Mouse (Mus musculus): ENCODE results near the gene Map4k2. TPM values are rescaled to one million over a fixed set of nuclear protein-coding genes. Genes with fewer than 3 reads are reported as not detected.
"Not testable (repeated sequence)": the region's sequence is repeated elsewhere in the genome, so short reads cannot be mapped to it uniquely, and the experiment has no call there.

Map4k2 gene
- polyA plus RNA-seq, 1 experiment from 2014 or later, result 12.4 TPM

GRCm38 (mm10) chr19:6302522-6302921, 38.4 kb upstream of the Map4k2 start:
- no peak overlapping the region for H3K9ac ChIP-seq
- DNase-seq (ENCODE audit: low spot score) (no peak), ATAC-seq (ENCODE audit: low FRiP score) (no peak)
- H3K36me3 ChIP-seq (replicated peaks; ENCODE audit: control insufficient read depth, insufficient read depth), result peaks cover 28% of the 10 kb centered on the region
- no peak overlapping the region for H3K4me2 ChIP-seq (replicated peaks)
- WGBS, result 51% methylated on average over 4 of the region's 4 CpGs
- H3K4me3 ChIP-seq (replicated peaks; ENCODE audit: low read length), result no peak overlapping the region
- H3K4me1 ChIP-seq (replicated peaks; ENCODE audit: control insufficient read depth, insufficient read depth, low read length), result 0 out of 2 replicates have a peak, but pooled peaks cover 5% of the 10 kb centered on the region
- H3K27me3 ChIP-seq (ENCODE audit: control insufficient read depth, insufficient read depth, low read length), result no peaks in the 10 kb centered on the region
- no peak overlapping the region; the same call in 1 of the 2 replicates for H3K27ac ChIP-seq
- no peaks in the 10 kb centered on the region for H3K9me3 ChIP-seq (ENCODE audit: control insufficient read depth, low read length)

DNA sequence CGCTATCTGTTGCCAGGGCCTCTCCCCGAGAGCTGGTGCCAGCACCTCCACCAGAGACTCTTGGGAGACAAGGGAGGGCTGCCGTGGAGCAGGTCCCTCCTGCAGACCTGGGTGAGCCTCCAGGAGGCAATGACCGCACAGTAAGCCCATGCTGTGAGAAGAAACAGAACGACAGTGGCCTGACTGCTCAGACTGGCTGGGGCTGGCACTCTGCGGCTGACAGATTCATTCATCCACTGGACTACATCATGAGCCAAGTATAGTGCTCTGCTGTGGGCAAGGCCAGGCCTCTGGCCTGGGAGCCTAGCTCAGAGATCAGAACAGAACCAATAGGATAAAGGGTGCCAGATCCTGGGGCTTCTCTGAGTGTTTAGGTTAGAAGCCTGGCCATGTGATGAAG, 37.1 kb upstream of the Map4k2 start:
- H3K36me3 ChIP-seq (replicated peaks; ENCODE audit: control insufficient read depth, insufficient read depth), result peaks cover 15% of the 10 kb centered on the region
- ATAC-seq (ENCODE audit: low FRiP score) (no peak), DNase-seq (ENCODE audit: low spot score) (no peak)
- no peaks in the 10 kb centered on the region for H3K27me3 ChIP-seq (ENCODE audit: control insufficient read depth, insufficient read depth, low read length)
- no peaks in the 10 kb centered on the region for H3K9me3 ChIP-seq (ENCODE audit: control insufficient read depth, low read length)
- 0 out of 2 replicates have a peak, but pooled peaks cover 5% of the 10 kb centered on the region for H3K4me1 ChIP-seq (replicated peaks; ENCODE audit: control insufficient read depth, insufficient read depth, low read length)
- no peak overlapping the region for H3K27ac ChIP-seq
- no peak overlapping the region for H3K4me3 ChIP-seq (replicated peaks; ENCODE audit: low read length)
- no peak overlapping the region for H3K4me2 ChIP-seq (replicated peaks)
- WGBS, result 83% methylated on average over 6 of the region's 6 CpGs
- no peak overlapping the region for H3K9ac ChIP-seq

DNA sequence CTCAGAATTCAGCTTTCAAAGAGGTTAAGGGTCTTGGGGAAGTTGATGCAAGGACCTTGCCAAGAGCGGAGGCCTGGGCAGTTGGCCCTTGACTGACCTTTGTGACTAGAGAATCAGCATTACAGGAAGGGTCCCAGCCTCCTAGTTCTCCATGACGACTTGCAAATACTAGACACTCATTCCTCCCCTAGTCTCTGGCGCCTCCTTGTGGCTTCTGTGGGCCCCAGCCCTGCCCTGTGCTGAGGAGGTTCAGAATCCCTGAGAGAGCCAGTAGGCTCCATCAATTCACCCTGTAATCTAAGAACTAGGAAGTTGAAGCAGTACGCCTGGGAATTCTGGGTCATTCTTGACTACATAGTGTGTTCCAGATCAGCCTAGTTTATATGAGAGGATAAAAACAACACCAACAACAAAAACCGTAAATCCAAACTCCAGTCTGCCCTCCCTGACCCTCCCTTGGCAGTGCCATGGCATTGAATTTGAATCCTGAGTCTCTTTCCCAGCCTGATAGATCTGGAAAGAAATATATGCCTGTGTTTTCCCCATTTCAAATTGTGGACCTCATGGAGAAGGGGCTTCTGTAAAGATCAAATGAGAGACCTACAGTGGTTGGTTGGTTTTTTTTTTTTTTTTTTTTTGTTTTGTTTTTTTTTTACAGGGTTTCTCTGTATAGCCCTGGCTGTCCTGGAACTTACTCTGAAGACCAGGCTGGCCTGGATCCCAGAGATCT, 36.0 kb upstream of the Map4k2 start:
- H3K9ac ChIP-seq, result no peak overlapping the region

DNA sequence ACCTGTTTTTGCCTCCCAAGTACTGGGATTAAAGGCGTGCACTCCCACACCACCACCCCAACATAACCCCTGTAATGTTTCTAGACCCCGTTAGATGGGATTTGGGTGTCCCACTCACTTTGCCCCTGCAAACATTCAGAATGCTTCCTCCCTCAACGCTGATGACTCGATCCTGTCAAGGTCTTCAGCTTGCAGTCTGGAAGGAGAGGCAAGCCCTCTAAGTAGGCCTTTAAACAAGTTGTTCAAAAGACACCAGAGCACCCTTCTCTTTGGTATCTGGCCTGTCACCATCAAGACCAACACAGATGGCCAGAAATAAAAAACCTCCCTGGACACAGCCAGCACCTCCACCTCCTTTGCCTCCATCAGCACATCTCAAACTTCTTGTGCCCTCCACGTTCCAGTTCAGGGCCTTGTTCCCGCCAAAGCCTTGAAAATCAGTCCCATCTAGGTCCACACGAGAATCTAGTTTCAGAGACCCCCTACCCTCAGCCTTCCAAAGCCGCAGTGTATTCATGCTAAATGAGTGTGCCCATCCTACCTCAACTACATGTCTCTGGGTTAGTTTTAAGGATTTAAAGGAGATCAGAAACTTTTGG, 35.3 kb upstream of the Map4k2 start:
- 63% methylated on average over 8 of the region's 8 CpGs for WGBS
- no peak for DNase-seq (ENCODE audit: low spot score)
- ATAC-seq (ENCODE audit: low FRiP score), result no peak
- Histone ChIP-seq H3K27me3 (ENCODE audit: control insufficient read depth, insufficient read depth, low read length) (no peaks in the 10 kb centered on the region), H3K9me3 (ENCODE audit: control insufficient read depth, low read length) (no peaks in the 10 kb centered on the region), H3K4me2 (replicated peaks) (peak overlapping the region; percentile 63), H3K4me3 (replicated peaks; ENCODE audit: low read length) (peak overlapping the region; percentile 49), H3K4me1 (replicated peaks; ENCODE audit: control insufficient read depth, insufficient read depth, low read length) (0 out of 2 replicates have a peak, but pooled peaks cover 5% of the 10 kb centered on the region), H3K9ac (peak overlapping the region; percentile 37; the same call in 1 of the 2 replicates), H3K27ac (no peak overlapping the region), H3K36me3 (replicated peaks; ENCODE audit: control insufficient read depth, insufficient read depth) (no peaks in the 10 kb centered on the region)

More for the DNA sequence above, 36.0 kb upstream of the Map4k2 start:
- Histone ChIP-seq H3K9me3 (ENCODE audit: control insufficient read depth, low read length) (no peaks in the 10 kb centered on the region), H3K27ac (no peak overlapping the region), H3K4me1 (replicated peaks; ENCODE audit: control insufficient read depth, insufficient read depth, low read length) (0 out of 2 replicates have a peak, but pooled peaks cover 5% of the 10 kb centered on the region), H3K27me3 (ENCODE audit: control insufficient read depth, insufficient read depth, low read length) (no peaks in the 10 kb centered on the region), H3K36me3 (replicated peaks; ENCODE audit: control insufficient read depth, insufficient read depth) (peaks cover 3% of the 10 kb centered on the region), H3K4me3 (replicated peaks; ENCODE audit: low read length) (no peak overlapping the region), H3K4me2 (replicated peaks) (no peak overlapping the region)
- ATAC-seq (ENCODE audit: low FRiP score) (no peak), DNase-seq (ENCODE audit: low spot score) (peak; percentile 76)
- 31% methylated on average over 5 of the region's 5 CpGs for WGBS

GRCm38 (mm10) chr19:6306137-6306551, 34.8 kb upstream of the Map4k2 start, which contains the start of gene Cdc42bpg:
Cdc42bpg (plus strand) TSS chr19:6306456.
- ATAC-seq (ENCODE audit: low FRiP score), result peak; percentile 76
- DNase-seq (ENCODE audit: low spot score), result peak; percentile 53
- Histone ChIP-seq H3K36me3 (replicated peaks; ENCODE audit: control insufficient read depth, insufficient read depth) (no peaks in the 10 kb centered on the region), H3K4me1 (replicated peaks; ENCODE audit: control insufficient read depth, insufficient read depth, low read length) (0 out of 2 replicates have a peak, but pooled peaks cover 5% of the 10 kb centered on the region), H3K4me3 (replicated peaks; ENCODE audit: low read length) (peak within 1 kb of the TSS; percentile 49), H3K27me3 (ENCODE audit: control insufficient read depth, insufficient read depth, low read length) (no peaks in the 10 kb centered on the region), H3K27ac (no peak within 1 kb of the TSS), H3K9ac (peak within 1 kb of the TSS; percentile 37), H3K4me2 (replicated peaks) (peak within 1 kb of the TSS; percentile 63), H3K9me3 (ENCODE audit: control insufficient read depth, low read length) (no peaks in the 10 kb centered on the region)
- WGBS, result under 1% methylated on average over 35 of the region's 38 CpGs

DNA sequence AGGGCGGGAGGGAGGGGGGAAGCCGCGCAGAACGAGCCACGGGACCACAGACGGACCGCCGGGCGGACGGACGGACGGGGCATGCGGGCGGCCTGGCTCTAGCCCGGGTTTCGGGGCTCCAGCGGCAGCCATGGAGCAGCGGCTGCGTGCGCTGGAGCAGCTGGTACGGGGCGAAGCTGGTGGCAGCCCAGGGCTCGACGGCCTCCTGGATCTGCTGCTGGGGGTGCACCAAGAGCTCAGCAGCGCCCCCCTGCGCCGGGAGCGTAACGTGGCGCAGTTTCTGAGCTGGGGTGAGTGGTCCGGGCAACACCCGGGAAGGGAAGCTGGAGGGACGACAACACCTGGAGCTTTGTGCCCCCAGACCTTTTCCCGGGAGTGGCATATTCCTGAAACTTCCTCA, 34.3 kb upstream of the Map4k2 start:
- peak overlapping the region; percentile 63 for H3K4me2 ChIP-seq (replicated peaks)
- H3K9me3 ChIP-seq (ENCODE audit: control insufficient read depth, low read length), result no peaks in the 10 kb centered on the region
- H3K9ac ChIP-seq, result peak overlapping the region; percentile 37
- no peaks in the 10 kb centered on the region for H3K36me3 ChIP-seq (replicated peaks; ENCODE audit: control insufficient read depth, insufficient read depth)
- peak overlapping the region; percentile 49 for H3K4me3 ChIP-seq (replicated peaks; ENCODE audit: low read length)
- under 1% methylated on average over 29 of the region's 34 CpGs for WGBS
- H3K27ac ChIP-seq, result no peak overlapping the region
- 0 out of 2 replicates have a peak, but pooled peaks cover 5% of the 10 kb centered on the region for H3K4me1 ChIP-seq (replicated peaks; ENCODE audit: control insufficient read depth, insufficient read depth, low read length)
- H3K27me3 ChIP-seq (ENCODE audit: control insufficient read depth, insufficient read depth, low read length), result no peaks in the 10 kb centered on the region
- DNase-seq (ENCODE audit: low spot score), result peak; percentile 65
- ATAC-seq (ENCODE audit: low FRiP score), result peak; percentile 42

GRCm38 (mm10) chr19:6307733-6308531, 33.0 kb upstream of the Map4k2 start:
- no peak overlapping the region for H3K4me3 ChIP-seq (replicated peaks; ENCODE audit: low read length)
- H3K9ac ChIP-seq, result no peak overlapping the region
- no peaks in the 10 kb centered on the region for H3K27me3 ChIP-seq (ENCODE audit: control insufficient read depth, insufficient read depth, low read length)
- no peak overlapping the region for H3K27ac ChIP-seq
- 0 out of 2 replicates have a peak, but pooled peaks cover 5% of the 10 kb centered on the region for H3K4me1 ChIP-seq (replicated peaks; ENCODE audit: control insufficient read depth, insufficient read depth, low read length)
- no peaks in the 10 kb centered on the region for H3K36me3 ChIP-seq (replicated peaks; ENCODE audit: control insufficient read depth, insufficient read depth)
- ATAC-seq (ENCODE audit: low FRiP score) (no peak), DNase-seq (ENCODE audit: low spot score) (no peak)
- H3K9me3 ChIP-seq (ENCODE audit: control insufficient read depth, low read length), result no peaks in the 10 kb centered on the region
- 93% methylated on average over 9 of the region's 9 CpGs for WGBS
- no peak overlapping the region for H3K4me2 ChIP-seq (replicated peaks)

DNA sequence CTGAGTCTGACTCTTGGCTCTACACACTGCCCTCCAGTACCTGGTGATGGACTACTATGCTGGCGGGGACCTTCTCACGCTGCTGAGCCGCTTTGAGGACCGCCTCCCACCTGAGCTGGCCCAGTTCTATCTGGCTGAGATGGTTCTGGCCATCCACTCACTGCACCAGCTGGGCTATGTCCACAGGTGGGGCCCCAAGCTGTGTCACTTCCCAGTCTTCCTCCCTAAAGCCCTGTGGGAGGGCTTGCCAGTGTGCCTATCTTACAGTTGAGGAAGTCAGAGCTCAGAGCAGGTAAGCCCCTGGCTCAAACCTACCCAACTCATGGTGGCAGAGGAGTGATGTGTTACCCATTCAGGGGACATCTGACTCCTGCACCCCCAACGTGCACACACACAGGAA, 30.8 kb upstream of the Map4k2 start:
- Histone ChIP-seq H3K4me2 (replicated peaks) (no peak overlapping the region), H3K4me3 (replicated peaks; ENCODE audit: low read length) (no peak overlapping the region), H3K36me3 (replicated peaks; ENCODE audit: control insufficient read depth, insufficient read depth) (no peaks in the 10 kb centered on the region; the same call in 1 of the 2 replicates), H3K9ac (no peak overlapping the region), H3K4me1 (replicated peaks; ENCODE audit: control insufficient read depth, insufficient read depth, low read length) (0 out of 2 replicates have a peak, but pooled peaks cover 5% of the 10 kb centered on the region), H3K27ac (no peak overlapping the region), H3K27me3 (ENCODE audit: control insufficient read depth, insufficient read depth, low read length) (no peaks in the 10 kb centered on the region), H3K9me3 (ENCODE audit: control insufficient read depth, low read length) (no peaks in the 10 kb centered on the region)
- ATAC-seq (ENCODE audit: low FRiP score) (no peak), DNase-seq (ENCODE audit: low spot score) (no peak)
- WGBS, result 87% methylated on average over 5 of the region's 5 CpGs

GRCm38 (mm10) chr19:6311783-6312182, 29.2 kb upstream of the Map4k2 start:
- H3K4me1 ChIP-seq (replicated peaks; ENCODE audit: control insufficient read depth, insufficient read depth, low read length); H3K4me3 ChIP-seq (replicated peaks; ENCODE audit: low read length); H3K4me2 ChIP-seq (replicated peaks); DNase-seq (ENCODE audit: low spot score); ATAC-seq (ENCODE audit: low FRiP score); H3K9ac ChIP-seq; H3K36me3 ChIP-seq (replicated peaks; ENCODE audit: control insufficient read depth, insufficient read depth); H3K9me3 ChIP-seq (ENCODE audit: control insufficient read depth, low read length); H3K27ac ChIP-seq; H3K27me3 ChIP-seq (ENCODE audit: control insufficient read depth, insufficient read depth, low read length): not testable (repeated sequence)
- 89% methylated on average over 3 of the region's 3 CpGs for WGBS

Measured in hindbrain, embryonic 14.5 days (tissue).